Comparison of ENCODE assay signal across 8 mouse cellular contexts in genomic region chr2:144172100-144172770, GRCm38 (mm10).
DNase-seq lines count a peak whose midpoint lies in the region; ATAC-seq and TF ChIP-seq lines count a peak whose summit lies in the region.

No protein-coding gene starts in this region.

- H3K27me3 ChIP-seq in forebrain, embryonic 13.5 days, result no peaks in the 10 kb centered on the region
- no peaks in the 10 kb centered on the region for H3K27me3 ChIP-seq in liver, embryonic 14.5 days (ENCODE audit: control insufficient read depth, insufficient read depth, low read length)
- no peaks in the 10 kb centered on the region for H3K27me3 ChIP-seq in neural tube, embryonic 13.5 days

- no peaks in the 10 kb centered on the region for H3K4me1 ChIP-seq in forebrain, embryonic 13.5 days
- H3K4me1 ChIP-seq in liver, embryonic 14.5 days (replicated peaks; ENCODE audit: control insufficient read depth in 2 of 2, insufficient read depth in 2 of 2, low read length in 1 of 2), result peaks cover 3 to 26% of the 10 kb centered on the region in 2 experiments
- peaks cover 13% of the 10 kb centered on the region; the same call in 1 of the 2 replicates for H3K4me1 ChIP-seq in neural tube, embryonic 13.5 days (replicated peaks)

- DNase-seq in urinary bladder, postnatal 14 days (ENCODE audit: low spot score), result peak; percentile 56
- no peak for DNase-seq in urinary bladder, adult 2 months (ENCODE audit: low spot score)
- DNase-seq in heart, postnatal 25 days (ENCODE audit: low spot score), result peak; percentile 50
- DNase-seq in layer of hippocampus, adult 11-12 months (ENCODE audit: low spot score), result peak; percentile 86
- DNase-seq in liver, embryonic 14.5 days (ENCODE audit: low read depth in 3 of 3, low spot score in 3 of 3), result no peak

- TF ChIP-seq EP300 in liver, embryonic 14.5 days (IDR thresholded peaks at IDR 0.05; ENCODE audit: low read depth), result no peak

- intact Hi-C loops in heart, postnatal 25 days (cut with DNase I), result no loop called here

- peak overlapping the region; percentile 33 for H3K4me3 ChIP-seq in forebrain, embryonic 13.5 days
- H3K4me3 ChIP-seq in liver, embryonic 14.5 days (ENCODE audit: insufficient read depth in 1 of 2, low read depth in 2 of 2, low read length in 2 of 2), result peak overlapping the region in 1 of 2 experiments; percentile 55; a peak in 2 of 4 replicates
- H3K4me3 ChIP-seq in neural tube, embryonic 13.5 days, result peak overlapping the region; percentile 33

- H3K9me3 ChIP-seq in forebrain, embryonic 13.5 days (replicated peaks), result no peaks in the 10 kb centered on the region
- no peaks in the 10 kb centered on the region for H3K9me3 ChIP-seq in liver, embryonic 14.5 days (ENCODE audit: control insufficient read depth, low read length)
- no peaks in the 10 kb centered on the region for H3K9me3 ChIP-seq in neural tube, embryonic 13.5 days

- peak overlapping the region; percentile 56 for H3K4me2 ChIP-seq in forebrain, embryonic 13.5 days
- H3K4me2 ChIP-seq in liver, embryonic 14.5 days (ENCODE audit: low read depth), result peak overlapping the region; percentile 43; the same call in 1 of the 2 replicates
- peak overlapping the region; percentile 55 for H3K4me2 ChIP-seq in neural tube, embryonic 13.5 days

- H3K9ac ChIP-seq in forebrain, embryonic 13.5 days, result peak overlapping the region; percentile 59
- no peak overlapping the region for H3K9ac ChIP-seq in liver, embryonic 14.5 days (replicated peaks)
- peak overlapping the region; percentile 66 for H3K9ac ChIP-seq in neural tube, embryonic 13.5 days

- WGBS in forebrain, embryonic 13.5 days, result 12% methylated on average over 9 of the region's 9 CpGs
- 25% methylated on average over 9 of the region's 9 CpGs for WGBS in liver, embryonic 14.5 days (ENCODE audit: insufficient replicate concordance)
- WGBS in neural tube, embryonic 13.5 days, result 16% methylated on average over 9 of the region's 9 CpGs

- no peaks in the 10 kb centered on the region for H3K36me3 ChIP-seq in forebrain, embryonic 13.5 days (ENCODE audit: poor library complexity, severe bottlenecking)
- H3K36me3 ChIP-seq in liver, embryonic 14.5 days (replicated peaks; ENCODE audit: control insufficient read depth, insufficient read depth, low read depth), result no peaks in the 10 kb centered on the region
- no peaks in the 10 kb centered on the region for H3K36me3 ChIP-seq in neural tube, embryonic 13.5 days

- peak overlapping the region; percentile 41 for H3K27ac ChIP-seq in forebrain, embryonic 13.5 days
- no peak overlapping the region for H3K27ac ChIP-seq in liver, embryonic 14.5 days
- peak overlapping the region; percentile 80 for H3K27ac ChIP-seq in neural tube, embryonic 13.5 days (replicated peaks)

- peak; percentile 99 for ATAC-seq in forebrain, embryonic 13.5 days
- no peak for ATAC-seq in liver, embryonic 14.5 days (ENCODE audit: insufficient read depth)
- ATAC-seq in neural tube, embryonic 13.5 days (ENCODE audit: low read depth), result peak; percentile 96
- no peak for ATAC-seq in CD4-positive, CD25-positive, alpha-beta regulatory T cell, adult 4 months

- no peak for TF ChIP-seq CTCF in liver, embryonic 14.5 days (IDR thresholded peaks at IDR 0.05; ENCODE audit: low read depth)

Comparison
In these comparisons a context has a peak if more than half of its experiments do, and no peak if none do; other contexts are left out.
1. DNase-seq: peak in urinary bladder, postnatal 14 days (single experiment), heart, postnatal 25 days (single experiment) and layer of hippocampus, adult 11-12 months (single experiment); none in urinary bladder, adult 2 months (single experiment) and liver, embryonic 14.5 days (0 of 3).
2. ATAC-seq: peak in forebrain, embryonic 13.5 days (single experiment) and neural tube, embryonic 13.5 days (single experiment); none in liver, embryonic 14.5 days (single experiment) and CD4-positive, CD25-positive, alpha-beta regulatory T cell, adult 4 months (single experiment).
3. Peak in every context shown above with its lines, with median percentiles within 50 percentile points of each other: H3K4me2 ChIP-seq.